Mouse (Mus musculus): Measurements from ENCODE around the gene Mri1. TPM values are rescaled to one million over a fixed set of nuclear protein-coding genes. Genes with fewer than 3 reads are reported as not detected.

Mri1 gene
- total and polyA plus RNA-seq, 3 experiments, result 58.6 to 102 (median 62.1) TPM

DNA sequence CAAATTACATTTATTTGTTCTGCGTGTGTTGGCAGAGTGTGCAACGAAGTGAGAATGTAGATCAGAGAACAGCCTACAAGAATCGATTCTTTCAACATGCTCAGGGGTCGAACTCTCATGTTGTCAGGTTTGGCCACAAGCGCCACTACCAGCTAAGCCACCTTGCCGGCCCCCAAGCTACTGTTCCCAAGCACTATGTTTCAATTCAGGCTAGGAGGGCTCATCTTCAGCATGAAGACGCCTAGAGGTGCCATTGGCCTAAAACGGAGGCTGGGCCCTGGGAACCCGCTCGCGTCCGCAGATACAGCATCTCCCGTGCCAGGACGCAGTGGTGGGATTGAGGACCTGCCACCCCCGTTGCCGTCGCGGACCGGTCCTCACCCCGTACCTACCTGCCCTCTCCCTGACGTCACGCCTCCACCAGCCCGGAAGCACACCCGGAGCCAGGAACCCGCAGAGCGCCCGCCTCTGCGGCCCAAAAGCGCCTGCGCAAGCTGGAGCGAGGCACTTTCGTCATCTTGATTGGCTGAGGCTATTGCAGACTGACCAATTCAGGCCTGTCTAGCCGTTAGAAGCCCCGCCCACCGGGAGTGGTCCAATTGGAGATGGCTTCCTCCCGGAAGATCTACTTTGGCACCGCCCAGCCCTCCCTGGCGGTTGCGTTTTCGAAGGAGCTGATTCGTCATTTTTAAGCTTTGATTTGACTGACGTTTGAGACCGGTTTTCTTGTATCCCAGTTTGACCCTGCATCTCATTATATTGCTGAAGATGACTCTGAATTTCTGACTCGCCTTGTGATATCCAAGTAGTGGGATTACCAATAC is 13.0 kb upstream of the Mri1 start, which contains the start of gene Ccdc130 (continued):
- TF ChIP-seq JUN (IDR thresholded peaks at IDR 0.05; ENCODE audit: insufficient read depth, low read depth, low read length), result no peak
- TF ChIP-seq MEF2A (IDR thresholded peaks at IDR 0.05; ENCODE audit: borderline replicate concordance, low read depth, low read length), result no peak
- no peak for TF ChIP-seq RAD21 (IDR thresholded peaks at IDR 0.05; ENCODE audit: low read depth, low read length)
- peak; percentile 65; the same call in 1 of the 2 replicates for TF ChIP-seq TBP (conservative IDR thresholded peaks at IDR 0.05; ENCODE audit: low read depth, low read length)
- no peak for TF ChIP-seq ETS1 (conservative IDR thresholded peaks at IDR 0.05; ENCODE audit: low read depth, low read length)
- no peak for TF ChIP-seq MYC (IDR thresholded peaks at IDR 0.05; ENCODE audit: low read depth, low read length)
- TF ChIP-seq ZNF384 (IDR thresholded peaks at IDR 0.05; ENCODE audit: low read depth, low read length), result no peak
- TF ChIP-seq RCOR1 (conservative IDR thresholded peaks at IDR 0.05; ENCODE audit: low read depth, low read length), result no peak
- TF ChIP-seq JUND (conservative IDR thresholded peaks at IDR 0.05; ENCODE audit: low read depth, low read length), result no peak
- TF ChIP-seq SIN3A (IDR thresholded peaks at IDR 0.05; ENCODE audit: low read length), result peak; percentile 83
- TF ChIP-seq POLR2A (IDR thresholded peaks at IDR 0.05; ENCODE audit: low read depth, low read length), result peak; percentile 87

DNA sequence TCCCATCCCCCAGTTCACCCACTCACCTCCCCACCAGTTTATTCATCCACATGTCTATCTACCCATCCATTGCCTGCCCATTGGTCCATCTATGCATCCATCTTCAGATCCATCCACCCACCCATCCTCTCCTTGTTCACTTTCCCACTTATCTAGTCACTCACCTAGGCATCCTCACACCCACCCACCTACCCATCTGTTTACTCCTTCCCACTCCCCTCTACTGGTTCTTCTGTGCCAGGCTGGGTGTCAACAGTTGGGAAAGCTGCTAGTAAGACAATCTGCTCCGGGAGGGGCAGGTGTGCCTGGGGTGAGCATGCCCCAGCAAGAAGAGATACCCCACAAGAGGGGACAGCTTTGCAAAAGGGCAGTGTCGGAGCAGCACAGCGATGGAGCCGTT is 4.0 kb upstream of the Mri1 start:
- H3K36me3 ChIP-seq (replicated peaks in 1 of 2; ENCODE audit: control insufficient read depth in 1 of 2, insufficient read depth in 1 of 2, low read length in 1 of 2), result peaks cover 79 to 84% of the 10 kb centered on the region in 2 experiments
- in situ Hi-C loops (cut with MboI; ENCODE audit: low pct_ligation_motif_present, low pct_unique_long_range_greater_than_20kb, low sequenced_read_pairs) (no loop called here), dilution Hi-C loops (cut with MboI; ENCODE audit: extremely low pct_ligation_motif_present, extremely low pct_unique_long_range_greater_than_20kb, low sequenced_read_pairs) (no loop called here)
- H3K79me2 ChIP-seq (replicated peaks; ENCODE audit: control insufficient read depth, extremely low read depth, insufficient read depth, poor library complexity, severe bottlenecking), result peaks cover 5% of the 10 kb centered on the region; the same call in 1 of the 2 replicates
- no peak overlapping the region for H3K4me2 ChIP-seq (ENCODE audit: insufficient read depth, low read depth, poor library complexity, severe bottlenecking)
- H3K9ac ChIP-seq (ENCODE audit: insufficient read depth, low read depth), result no peak overlapping the region
- H3K4me1 ChIP-seq (ENCODE audit: control insufficient read depth in 1 of 2, insufficient read depth in 2 of 2), result peaks cover 5 to 10% of the 10 kb centered on the region in 2 experiments
- H3K9me3 ChIP-seq (replicated peaks; ENCODE audit: low read length), result no peaks in the 10 kb centered on the region
- H3K4me3 ChIP-seq (replicated peaks in 1 of 3; ENCODE audit: low read depth in 2 of 3, low read length in 2 of 3, poor library complexity in 1 of 3), result no peak overlapping the region
- DNase-seq (ENCODE audit: extremely low read depth), result no peak
- H3K27me3 ChIP-seq (replicated peaks), result no peaks in the 10 kb centered on the region
- H3K27ac ChIP-seq (ENCODE audit: insufficient read depth, low read depth), result no peak overlapping the region
- no peak for TF ChIP-seq EP300 (IDR thresholded peaks at IDR 0.05; ENCODE audit: low read length)
- TF ChIP-seq MEF2A (IDR thresholded peaks at IDR 0.05; ENCODE audit: borderline replicate concordance, low read depth, low read length), result no peak
- no peak for TF ChIP-seq SMC3 (IDR thresholded peaks at IDR 0.05; ENCODE audit: low read depth, low read length)
- TF ChIP-seq ZC3H11A (IDR thresholded peaks at IDR 0.05; ENCODE audit: low read depth, low read length), result no peak
- TF ChIP-seq USF2 (conservative IDR thresholded peaks at IDR 0.05; ENCODE audit: low read depth, low read length), result no peak
- TF ChIP-seq ZMIZ1 (IDR thresholded peaks at IDR 0.05; ENCODE audit: low read depth, low read length), result no peak
- no peak for TF ChIP-seq UBTF (IDR thresholded peaks at IDR 0.05; ENCODE audit: low read depth, low read length)
- no peak for TF ChIP-seq CTCF (conservative IDR thresholded peaks at IDR 0.05 in 1 of 2, IDR thresholded peaks at IDR 0.05 in 1 of 2; ENCODE audit: low read depth in 2 of 2, low read length in 2 of 2)
- TF ChIP-seq RAD21 (IDR thresholded peaks at IDR 0.05; ENCODE audit: low read depth, low read length), result no peak
- TF ChIP-seq IRF4 (IDR thresholded peaks at IDR 0.05; ENCODE audit: low read depth, low read length), result no peak
- no peak for TF ChIP-seq NELFE (IDR thresholded peaks at IDR 0.05; ENCODE audit: low read depth, low read length)
